ENCODE assay signal across 9 mouse cellular contexts in the genomic region with DNA sequence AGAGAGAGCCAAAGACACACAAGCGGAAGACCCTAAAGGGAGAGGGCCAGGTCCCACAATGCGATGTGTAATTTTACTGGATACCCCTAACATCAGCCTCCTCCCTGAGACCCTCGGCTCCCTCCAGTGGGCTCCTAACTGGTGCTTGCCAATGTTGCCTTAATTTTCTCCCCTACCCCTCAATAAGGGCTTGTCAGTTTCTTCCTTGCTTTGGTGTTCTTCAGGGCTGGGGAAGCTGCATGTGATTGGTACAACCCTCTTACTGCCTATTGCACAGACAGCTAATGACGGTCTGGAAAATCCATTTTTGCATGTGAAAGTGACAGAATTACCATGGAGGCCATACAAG. TPM values are rescaled to one million over a fixed set of nuclear protein-coding genes. Genes with fewer than 3 reads are reported as not detected.
DNase-seq lines count a peak whose midpoint lies in the region; ATAC-seq lines count a peak whose summit lies in the region.
"Had no signal": no experiment of that assay in that cellular context is flagged by ENCODE, and none has a peak within 500 bp of the region (broad histone marks: within the 10 kb centered on the region; RNA-seq: fewer than 3 reads in every experiment).

No protein-coding gene starts in this region.

- H3K4me2 ChIP-seq in lung, embryonic 15.5 days, result peak overlapping the region; percentile 89
- peak overlapping the region; percentile 11 for H3K4me2 ChIP-seq in limb, embryonic 11.5 days (ENCODE audit: low read depth, severe bottlenecking)
- H3K4me2 ChIP-seq in neural tube, embryonic 15.5 days, result peak overlapping the region; percentile 94

- no peak for DNase-seq in lung, adult 18-20 months
- no peak for DNase-seq in forebrain, embryonic 10.5 days (ENCODE audit: extremely low spot score, low spot score)
- DNase-seq in limb, embryonic 11.5 days (ENCODE audit: low spot score), result no peak
- DNase-seq in right cerebral cortex, postnatal 4 days, result no peak
- no peak for DNase-seq in adrenal gland, adult 2 months
- DNase-seq in layer of hippocampus, postnatal 14 days (ENCODE audit: low spot score in 2 of 2), result no peak
- DNase-seq: thymus, postnatal 14 days had no signal

- H3K27ac ChIP-seq in lung, embryonic 15.5 days, result peak overlapping the region; percentile 91
- peak overlapping the region; percentile 94 for H3K27ac ChIP-seq in forebrain, embryonic 10.5 days
- H3K27ac ChIP-seq in limb, embryonic 11.5 days (replicated peaks; ENCODE audit: low read depth, low read length), result no peak overlapping the region
- peak overlapping the region; percentile 38; the same call in 1 of the 2 replicates for H3K27ac ChIP-seq in neural tube, embryonic 15.5 days (replicated peaks)

- no peaks in the 10 kb centered on the region for H3K36me3 ChIP-seq in lung, embryonic 15.5 days
- H3K36me3 ChIP-seq in forebrain, embryonic 10.5 days (replicated peaks), result peaks cover 32% of the 10 kb centered on the region
- H3K36me3 ChIP-seq in limb, embryonic 11.5 days (ENCODE audit: control insufficient read depth, insufficient read depth, low read length), result no peaks in the 10 kb centered on the region
- H3K36me3 ChIP-seq in neural tube, embryonic 15.5 days, result no peaks in the 10 kb centered on the region

- peak overlapping the region; percentile 13; the same call in 1 of the 2 replicates for H3K9ac ChIP-seq in lung, embryonic 15.5 days
- no peak overlapping the region for H3K9ac ChIP-seq in limb, embryonic 11.5 days (ENCODE audit: low read length)
- peak overlapping the region; percentile 10 for H3K9ac ChIP-seq in neural tube, embryonic 15.5 days (replicated peaks)

- ATAC-seq in lung, embryonic 15.5 days (ENCODE audit: borderline replicate concordance, extremely low read depth, low FRiP score, low TSS enrichment), result no peak
- ATAC-seq in limb, embryonic 11.5 days (ENCODE audit: insufficient number of reproducible peaks, low FRiP score, low TSS enrichment, low read depth), result no peak
- no peak for ATAC-seq in neural tube, embryonic 15.5 days (ENCODE audit: low FRiP score)

- no peaks in the 10 kb centered on the region for H3K9me3 ChIP-seq in lung, embryonic 15.5 days
- no peaks in the 10 kb centered on the region for H3K9me3 ChIP-seq in forebrain, embryonic 10.5 days
- no peaks in the 10 kb centered on the region for H3K9me3 ChIP-seq in limb, embryonic 11.5 days (ENCODE audit: control insufficient read depth, low read length)
- no peaks in the 10 kb centered on the region for H3K9me3 ChIP-seq in neural tube, embryonic 15.5 days (replicated peaks)

- H3K27me3 ChIP-seq in lung, embryonic 15.5 days, result no peaks in the 10 kb centered on the region
- no peaks in the 10 kb centered on the region for H3K27me3 ChIP-seq in forebrain, embryonic 10.5 days (ENCODE audit: poor library complexity, severe bottlenecking)
- no peaks in the 10 kb centered on the region for H3K27me3 ChIP-seq in limb, embryonic 11.5 days (ENCODE audit: control insufficient read depth, insufficient read depth, low read length)
- no peaks in the 10 kb centered on the region for H3K27me3 ChIP-seq in neural tube, embryonic 15.5 days (replicated peaks)

- peak overlapping the region; percentile 74 for H3K4me3 ChIP-seq in lung, embryonic 15.5 days
- peak overlapping the region; percentile 86 for H3K4me3 ChIP-seq in forebrain, embryonic 10.5 days
- 0 out of 2 replicates have a peak overlapping the region, but pooled peaks have one; percentile 1 for H3K4me3 ChIP-seq in limb, embryonic 11.5 days (ENCODE audit: low read depth, low read length)
- peak overlapping the region; percentile 22 for H3K4me3 ChIP-seq in neural tube, embryonic 15.5 days (replicated peaks)

- WGBS in lung, embryonic 15.5 days, result 22% methylated on average over 4 of the region's 4 CpGs
- 70% methylated on average over 4 of the region's 4 CpGs for WGBS in forebrain, embryonic 10.5 days
- 53% methylated on average over 4 of the region's 4 CpGs for WGBS in limb, embryonic 11.5 days
- 24% methylated on average over 4 of the region's 4 CpGs for WGBS in neural tube, embryonic 15.5 days

- peaks cover 78% of the 10 kb centered on the region for H3K4me1 ChIP-seq in lung, embryonic 15.5 days
- H3K4me1 ChIP-seq in forebrain, embryonic 10.5 days, result peaks cover 72% of the 10 kb centered on the region
- H3K4me1 ChIP-seq in limb, embryonic 11.5 days (ENCODE audit: control insufficient read depth, insufficient read depth, low read length), result peaks cover 18% of the 10 kb centered on the region
- H3K4me1 ChIP-seq in neural tube, embryonic 15.5 days, result peaks cover 66% of the 10 kb centered on the region

RNA-seq across cellular contexts. Expression of gene Lrrc75a, which starts 1.9 kb away (rescaled TPM):
- polyA plus RNA-seq in lung, embryonic 15.5 days (2015; fragmentation: Nextera tagmentation; extraction: Ambion mirVana), result 12.6 and 13.0 TPM in 2 replicates
- polyA plus RNA-seq in forebrain, embryonic 10.5 days (2016; fragmentation: Nextera tagmentation; extraction: Ambion mirVana), result 9.1 and 10.0 TPM in 2 replicates
- 20.6 TPM in 2 replicates for polyA plus RNA-seq in limb, embryonic 11.5 days (2014; fragmentation: Nextera tagmentation; extraction: Ambion mirVana)
- polyA plus RNA-seq in neural tube, embryonic 15.5 days (2015; fragmentation: Nextera tagmentation; extraction: Ambion mirVana), result 8.2 and 8.5 TPM in 2 replicates
- 10 to 100 TPM; 17.5 to 40.5 TPM for total RNA-seq in adrenal gland, adult 2 months (2021)
- polyA plus RNA-seq in adrenal gland, adult 2 months (2012; rRNA removed), result 46.9 and 73.5 TPM in 2 replicates
- total RNA-seq in layer of hippocampus, postnatal 14 days (2021), result 10 to 100 TPM in 1 of 2 experiments, 1 to 10 TPM in 1; 9.5 to 11.3 TPM

RNA-seq across cellular contexts. Expression of gene Mmgt2, which starts 2.0 kb away (rescaled TPM):
- 40.9 and 42.1 TPM in 2 replicates for polyA plus RNA-seq in lung, embryonic 15.5 days (2015; fragmentation: Nextera tagmentation; extraction: Ambion mirVana)
- polyA plus RNA-seq in forebrain, embryonic 10.5 days (2016; fragmentation: Nextera tagmentation; extraction: Ambion mirVana), result 38.6 and 39.0 TPM in 2 replicates
- polyA plus RNA-seq in limb, embryonic 11.5 days (2014; fragmentation: Nextera tagmentation; extraction: Ambion mirVana), result 54.1 and 60.7 TPM in 2 replicates
- polyA plus RNA-seq in neural tube, embryonic 15.5 days (2015; fragmentation: Nextera tagmentation; extraction: Ambion mirVana), result 23.2 and 30.8 TPM in 2 replicates
- total RNA-seq in adrenal gland, adult 2 months (2021), result 10 to 100 TPM; 34.5 to 47.3 TPM
- polyA plus RNA-seq in adrenal gland, adult 2 months (2012; rRNA removed), result 87.2 and 88.1 TPM in 2 replicates
- total RNA-seq in layer of hippocampus, postnatal 14 days (2021), result 10 to 100 TPM; 14.8 to 17.2 TPM

Comparison
In these comparisons a context has a peak if more than half of its experiments do, and no peak if none do; other contexts are left out.
1. H3K4me2 ChIP-seq: peak in every context shown above with its lines; median percentile 94 in neural tube, embryonic 15.5 days; 89 in lung, embryonic 15.5 days; 11 in limb, embryonic 11.5 days.
2. H3K4me3 ChIP-seq: peak in every context shown above with its lines; median percentile 86 in forebrain, embryonic 10.5 days; 74 in lung, embryonic 15.5 days; 22 in neural tube, embryonic 15.5 days; 1 in limb, embryonic 11.5 days.